8 mouse cellular contexts compared by ENCODE assay signal in genomic region chr6:35133246-35133578, GRCm38 (mm10). TPM values are rescaled to one million over a fixed set of nuclear protein-coding genes. Genes with fewer than 3 reads are reported as not detected.
DNase-seq lines count a peak whose midpoint lies in the region; ATAC-seq and TF ChIP-seq lines count a peak whose summit lies in the region.

No protein-coding gene starts in this region.

- TF ChIP-seq CTCF in spleen, adult 2 months (IDR thresholded peaks at IDR 0.05; ENCODE audit: extremely low read depth, insufficient read depth, insufficient read length, insufficient replicate concordance): no peak

- ATAC-seq in forebrain, embryonic 12.5 days (ENCODE audit: low FRiP score): peak; percentile 91
- ATAC-seq in liver, embryonic 12.5 days: peak; percentile 92
- ATAC-seq in stomach, embryonic 16.5 days (ENCODE audit: insufficient read depth, low FRiP score): peak; percentile 90

- no peaks in the 10 kb centered on the region for H3K36me3 ChIP-seq in spleen, adult 2 months (ENCODE audit: control insufficient read depth, insufficient read depth, low read length)
- no peaks in the 10 kb centered on the region for H3K36me3 ChIP-seq in forebrain, embryonic 12.5 days (replicated peaks)
- H3K36me3 ChIP-seq in liver, embryonic 12.5 days: peaks cover 3% of the 10 kb centered on the region; the same call in 1 of the 2 replicates
- no peaks in the 10 kb centered on the region for H3K36me3 ChIP-seq in stomach, embryonic 16.5 days (ENCODE audit: control insufficient read depth, insufficient read depth, low read length)

- peak overlapping the region; percentile 90 for H3K27ac ChIP-seq in spleen, adult 2 months (ENCODE audit: insufficient read depth, low read length)
- peak overlapping the region; percentile 89 for H3K27ac ChIP-seq in forebrain, embryonic 12.5 days
- H3K27ac ChIP-seq in liver, embryonic 12.5 days: peak overlapping the region; percentile 95
- peak overlapping the region; percentile 94 for H3K27ac ChIP-seq in stomach, embryonic 16.5 days (ENCODE audit: low read length)

- TF ChIP-seq POLR2A in spleen, adult 2 months (IDR thresholded peaks at IDR 0.05; ENCODE audit: low read depth, low read length): no peak

- H3K4me1 ChIP-seq in spleen, adult 2 months (ENCODE audit: control insufficient read depth, insufficient read depth, insufficient read length): no peaks in the 10 kb centered on the region; the same call in 1 of the 2 replicates
- H3K4me1 ChIP-seq in forebrain, embryonic 12.5 days: peaks cover 15% of the 10 kb centered on the region
- peaks cover 30% of the 10 kb centered on the region for H3K4me1 ChIP-seq in liver, embryonic 12.5 days
- H3K4me1 ChIP-seq in stomach, embryonic 16.5 days (ENCODE audit: control insufficient read depth, insufficient read depth, low read length): peaks cover 12% of the 10 kb centered on the region

- H3K4me2 ChIP-seq in forebrain, embryonic 12.5 days: peak overlapping the region; percentile 85
- peak overlapping the region; percentile 92 for H3K4me2 ChIP-seq in liver, embryonic 12.5 days
- peak overlapping the region; percentile 85 for H3K4me2 ChIP-seq in stomach, embryonic 16.5 days (ENCODE audit: low read depth, low read length)

- peak overlapping the region; percentile 89 for H3K4me3 ChIP-seq in spleen, adult 2 months (ENCODE audit: extremely low read depth, insufficient read depth, insufficient read length)
- H3K4me3 ChIP-seq in forebrain, embryonic 12.5 days (replicated peaks): peak overlapping the region; percentile 70
- peak overlapping the region; percentile 92 for H3K4me3 ChIP-seq in liver, embryonic 12.5 days
- peak overlapping the region; percentile 83 for H3K4me3 ChIP-seq in stomach, embryonic 16.5 days (replicated peaks; ENCODE audit: low read length)

- DNase-seq in spleen, adult 2 months (ENCODE audit: low read depth in 1 of 2, low spot score in 2 of 2): no peak
- no peak for DNase-seq in spleen, adult 18-20 months
- no peak for DNase-seq in spleen, postnatal 10 days (ENCODE audit: low spot score in 2 of 2)
- DNase-seq in gastrocnemius, adult 18-20 months (ENCODE audit: low spot score): no peak
- DNase-seq in thymus, postnatal 4 days: no peak

- H3K9me3 ChIP-seq in forebrain, embryonic 12.5 days: no peaks in the 10 kb centered on the region
- no peaks in the 10 kb centered on the region for H3K9me3 ChIP-seq in liver, embryonic 12.5 days (replicated peaks)
- H3K9me3 ChIP-seq in stomach, embryonic 16.5 days (replicated peaks; ENCODE audit: control insufficient read depth, low read length): no peaks in the 10 kb centered on the region

- peak overlapping the region; percentile 82 for H3K9ac ChIP-seq in forebrain, embryonic 12.5 days
- H3K9ac ChIP-seq in liver, embryonic 12.5 days: peak overlapping the region; percentile 91
- peak overlapping the region; percentile 92 for H3K9ac ChIP-seq in stomach, embryonic 16.5 days (ENCODE audit: low read length)

- H3K27me3 ChIP-seq in spleen, adult 2 months (ENCODE audit: control insufficient read depth, insufficient read depth, low read length): no peaks in the 10 kb centered on the region
- no peaks in the 10 kb centered on the region for H3K27me3 ChIP-seq in forebrain, embryonic 12.5 days
- no peaks in the 10 kb centered on the region for H3K27me3 ChIP-seq in liver, embryonic 12.5 days (replicated peaks)
- H3K27me3 ChIP-seq in stomach, embryonic 16.5 days (ENCODE audit: control insufficient read depth, insufficient read depth, low read length): no peaks in the 10 kb centered on the region

- WGBS in spleen, adult 2 months: under 1% methylated on average over 21 of the region's 25 CpGs
- WGBS in forebrain, embryonic 12.5 days: under 1% methylated on average over 18 of the region's 25 CpGs
- 4% methylated on average over 18 of the region's 25 CpGs for WGBS in liver, embryonic 12.5 days (ENCODE audit: insufficient replicate concordance)
- WGBS in stomach, embryonic 16.5 days: under 1% methylated on average over 24 of the region's 25 CpGs

RNA-seq across cellular contexts. Expression of gene Cnot4, which starts 0.3 kb away (rescaled TPM):
- polyA plus RNA-seq in spleen, adult 2 months (2012; rRNA removed): 7.8 and 8.0 TPM in 2 replicates
- polyA plus RNA-seq in forebrain, embryonic 12.5 days (2016; fragmentation: Nextera tagmentation; extraction: Ambion mirVana): 31.2 and 34.9 TPM in 2 replicates
- 15.1 and 15.2 TPM in 2 replicates for polyA plus RNA-seq in liver, embryonic 12.5 days (2016; fragmentation: Nextera tagmentation; extraction: Ambion mirVana)
- polyA plus RNA-seq in stomach, embryonic 16.5 days (2015; fragmentation: Nextera tagmentation; extraction: Ambion mirVana): 20.9 and 21.6 TPM in 2 replicates
- total RNA-seq in gastrocnemius, adult 18-20 months (2021): 10 to 100 TPM; 26.7 to 29.4 TPM

RNA-seq across cellular contexts. Expression of gene Nup205, which starts 44.0 kb away (rescaled TPM):
- 11.8 and 13.2 TPM in 2 replicates for polyA plus RNA-seq in spleen, adult 2 months (2012; rRNA removed)
- 58.6 and 62.0 TPM in 2 replicates for polyA plus RNA-seq in forebrain, embryonic 12.5 days (2016; fragmentation: Nextera tagmentation; extraction: Ambion mirVana)
- 36.5 and 40.4 TPM in 2 replicates for polyA plus RNA-seq in liver, embryonic 12.5 days (2016; fragmentation: Nextera tagmentation; extraction: Ambion mirVana)
- polyA plus RNA-seq in stomach, embryonic 16.5 days (2015; fragmentation: Nextera tagmentation; extraction: Ambion mirVana): 28.8 and 30.8 TPM in 2 replicates
- 10 to 100 TPM; 10.2 to 12.3 TPM for total RNA-seq in gastrocnemius, adult 18-20 months (2021)
